ENCODE assay signal across 22 mouse cellular contexts in the genomic region with DNA sequence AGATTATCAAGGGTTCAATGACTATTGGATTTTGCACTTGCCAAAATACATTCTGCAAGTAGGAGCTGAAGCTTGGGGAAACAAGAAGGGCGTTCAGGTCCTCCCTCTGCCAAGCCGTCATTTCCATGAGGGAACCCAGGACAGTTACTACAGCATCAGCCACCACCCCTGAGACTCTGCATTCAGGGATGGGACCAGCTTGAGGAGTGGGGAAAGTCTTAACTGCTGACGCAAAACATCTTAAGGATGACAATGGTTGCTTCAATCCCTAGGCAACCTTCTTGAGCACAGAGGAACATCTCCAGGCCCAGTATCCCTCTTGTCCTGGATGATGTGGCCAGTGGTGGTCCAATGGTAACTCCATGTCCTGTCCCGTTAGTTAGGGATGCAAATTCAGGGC.
DNase-seq lines count a peak whose midpoint lies in the region; ATAC-seq lines count a peak whose summit lies in the region.
"Had no signal": no experiment of that assay in that cellular context is flagged by ENCODE, and none has a peak within 500 bp of the region (broad histone marks: within the 10 kb centered on the region; RNA-seq: fewer than 3 reads in every experiment).

No protein-coding gene starts in this region.

- H3K4me1 ChIP-seq in midbrain, embryonic 14.5 days (ENCODE audit: control insufficient read depth, insufficient read depth, low read length), result peaks cover 14% of the 10 kb centered on the region
- H3K4me1 ChIP-seq in midbrain, embryonic 11.5 days (ENCODE audit: control insufficient read depth, insufficient read depth, low read length), result peaks cover 18% of the 10 kb centered on the region
- peaks cover 32% of the 10 kb centered on the region for H3K4me1 ChIP-seq in forebrain, embryonic 16.5 days (replicated peaks; ENCODE audit: control insufficient read depth, insufficient read depth, low read length)
- H3K4me1 ChIP-seq: intestine, embryonic 15.5 days had no signal

- no peaks in the 10 kb centered on the region for H3K27me3 ChIP-seq in midbrain, embryonic 14.5 days (ENCODE audit: control insufficient read depth, insufficient read depth, low read length)
- H3K27me3 ChIP-seq in midbrain, embryonic 11.5 days (ENCODE audit: control insufficient read depth, insufficient read depth, low read length), result no peaks in the 10 kb centered on the region
- no peaks in the 10 kb centered on the region for H3K27me3 ChIP-seq in forebrain, embryonic 16.5 days (replicated peaks; ENCODE audit: control insufficient read depth, insufficient read depth, low read length)
- H3K27me3 ChIP-seq: embryonic facial prominence, embryonic 15.5 days; heart, embryonic 15.5 days; hindbrain, embryonic 13.5 days; intestine, embryonic 15.5 days had no signal

- no peak for ATAC-seq in midbrain, embryonic 14.5 days (ENCODE audit: low FRiP score, low TSS enrichment)
- no peak for ATAC-seq in midbrain, embryonic 11.5 days (ENCODE audit: low FRiP score)
- peak; percentile 23; the same call in 1 of the 2 replicates for ATAC-seq in forebrain, embryonic 16.5 days
- ATAC-seq: CD4-positive, CD25-positive, alpha-beta regulatory T cell, adult 4 months had no signal

- no peak for DNase-seq in midbrain, embryonic 14.5 days
- no peak for DNase-seq in midbrain, embryonic 11.5 days (ENCODE audit: low spot score, missing footprints)
- peak; percentile 50 for DNase-seq in ZHBTc4 (ENCODE audit: low read depth, low spot score)
- DNase-seq in kidney, postnatal 4 days, result no peak
- no peak for DNase-seq in cerebellum, adult 18-20 months
- DNase-seq: adrenal gland, postnatal 25 days; B cell, adult 2 months; cerebellum, adult 8-10 months; cerebellum, postnatal 14 days; embryo, embryonic 11 days; gastrocnemius, postnatal 36 days; heart, adult 2 months; heart, postnatal 14 days; kidney, adult 18-20 months had no signal

- 0 out of 2 replicates have a peak overlapping the region, but pooled peaks have one; percentile 27 for H3K27ac ChIP-seq in midbrain, embryonic 14.5 days (replicated peaks; ENCODE audit: low read depth, low read length)
- H3K27ac ChIP-seq in midbrain, embryonic 11.5 days (ENCODE audit: low read depth, low read length), result no peak overlapping the region
- peak overlapping the region; percentile 59 for H3K27ac ChIP-seq in forebrain, embryonic 16.5 days (ENCODE audit: low read length)
- H3K27ac ChIP-seq: embryonic facial prominence, embryonic 15.5 days; heart, adult 2 months; intestine, embryonic 15.5 days had no signal

- H3K4me2 ChIP-seq in midbrain, embryonic 14.5 days (ENCODE audit: low read length), result no peak overlapping the region
- H3K4me2 ChIP-seq in midbrain, embryonic 11.5 days, result no peak overlapping the region
- no peak overlapping the region for H3K4me2 ChIP-seq in forebrain, embryonic 16.5 days (ENCODE audit: low read length)
- H3K4me2 ChIP-seq: embryonic facial prominence, embryonic 15.5 days; heart, embryonic 11.5 days; heart, embryonic 15.5 days; hindbrain, embryonic 13.5 days; intestine, embryonic 15.5 days had no signal

- H3K4me3 ChIP-seq in midbrain, embryonic 14.5 days (replicated peaks; ENCODE audit: low read depth, low read length), result no peak overlapping the region
- H3K4me3 ChIP-seq in midbrain, embryonic 11.5 days (ENCODE audit: low read depth, low read length), result no peak overlapping the region
- no peak overlapping the region for H3K4me3 ChIP-seq in forebrain, embryonic 16.5 days (replicated peaks; ENCODE audit: low read length)
- H3K4me3 ChIP-seq: embryonic facial prominence, embryonic 15.5 days; erythroblast, embryonic 14.5 days; heart, adult 2 months; heart, embryonic 15.5 days; hindbrain, embryonic 13.5 days; intestine, embryonic 15.5 days had no signal

- no peak overlapping the region for H3K9ac ChIP-seq in midbrain, embryonic 14.5 days (replicated peaks; ENCODE audit: low read length)
- no peak overlapping the region for H3K9ac ChIP-seq in midbrain, embryonic 11.5 days (ENCODE audit: low read length)
- H3K9ac ChIP-seq in forebrain, embryonic 16.5 days (replicated peaks; ENCODE audit: low read depth, low read length), result no peak overlapping the region
- H3K9ac ChIP-seq: embryonic facial prominence, embryonic 15.5 days; heart, embryonic 15.5 days; hindbrain, embryonic 13.5 days; intestine, embryonic 15.5 days had no signal

- 65% methylated on average over 4 of the region's 4 CpGs for WGBS in midbrain, embryonic 14.5 days
- WGBS in midbrain, embryonic 11.5 days, result 84% methylated on average over 4 of the region's 4 CpGs
- 43% methylated on average over 4 of the region's 4 CpGs for WGBS in forebrain, embryonic 16.5 days

- H3K9me3 ChIP-seq in midbrain, embryonic 14.5 days (ENCODE audit: control insufficient read depth, low read length), result no peaks in the 10 kb centered on the region
- no peaks in the 10 kb centered on the region for H3K9me3 ChIP-seq in midbrain, embryonic 11.5 days (ENCODE audit: control insufficient read depth, low read length)
- H3K9me3 ChIP-seq in forebrain, embryonic 16.5 days (ENCODE audit: control insufficient read depth, low read length), result no peaks in the 10 kb centered on the region
- H3K9me3 ChIP-seq: embryonic facial prominence, embryonic 15.5 days; heart, embryonic 15.5 days; hindbrain, embryonic 13.5 days; intestine, embryonic 15.5 days had no signal

- no peaks in the 10 kb centered on the region for H3K36me3 ChIP-seq in midbrain, embryonic 14.5 days (ENCODE audit: control insufficient read depth, insufficient read depth, low read length)
- H3K36me3 ChIP-seq in midbrain, embryonic 11.5 days (ENCODE audit: control insufficient read depth, insufficient read depth, low read length), result no peaks in the 10 kb centered on the region
- H3K36me3 ChIP-seq in forebrain, embryonic 16.5 days (ENCODE audit: control insufficient read depth, insufficient read depth), result no peaks in the 10 kb centered on the region
- H3K36me3 ChIP-seq: embryonic facial prominence, embryonic 15.5 days; heart, embryonic 15.5 days; hindbrain, embryonic 13.5 days; intestine, embryonic 15.5 days had no signal
